Mouse (Mus musculus) neural tube, embryonic 10.5 days (tissue): ENCODE data around the gene Rcbtb2.

Source experiments
- DNase-seq: peaks from one replicate; pipeline ENCODE4 v3.0.0-alpha.2; 2017; ENCODE audit warnings: low spot score; ENCODE audit errors: extremely low spot score

Gene Rcbtb2

GRCm38 (mm10) chr14:73255426-73255970 lies 132.7 kb downstream of the Rcbtb2 start:
- no peak for DNase-seq

- DNase-seq = no peak
Measured at GRCm38 (mm10) chr14:73257348-73257747, 134.5 kb downstream of the Rcbtb2 start.
